Mouse (Mus musculus) T-helper 1 cell (primary cell): ENCODE data around the gene E130116L18Rik.
"Not testable (repeated sequence)": the region's sequence is repeated elsewhere in the genome, so short reads cannot be mapped to it uniquely, and the experiment has no call there.

Experiments
- in situ Hi-C: fragments of 300-600 bp; cut with MboI, MseI; formaldehyde crosslinking; loops from one replicate; pipeline ENCODE4 v1.15.1; 2025; ENCODE audit warnings: high pct_unique_total_duplicates

Gene E130116L18Rik

GRCm38 (mm10) chr5:25222752-25223702 is at the start of gene E130116L18Rik:
TSS of gene E130116L18Rik (minus strand) at chr5:25223153.
- in situ Hi-C loops, result no loop called here

GRCm38 (mm10) chr5:25268258-25268888 is 45.4 kb upstream of the E130116L18Rik start:
- in situ Hi-C loops, result loop anchor here (10.0 kb wide), 1 partner anchor 64 kb away; no protein-coding TSS in a partner anchor

GRCm38 (mm10) chr5:25262266-25262665 is 39.3 kb upstream of the E130116L18Rik start:
- in situ Hi-C loops, result loop anchor here (10.0 kb wide), 1 partner anchor 57 kb away; no protein-coding TSS in a partner anchor

- in situ Hi-C loops, result loop anchor here (10.0 kb wide), 1 partner anchor 57 kb away; no protein-coding TSS in a partner anchor
These were observed 38.5 kb upstream of the E130116L18Rik start for GRCm38 (mm10) chr5:25261452-25261851.

- in situ Hi-C loops, result no loop called here
These were observed 33.7 kb upstream of the E130116L18Rik start for GRCm38 (mm10) chr5:25256686-25257085.

GRCm38 (mm10) chr5:25254491-25254890 is 31.5 kb upstream of the E130116L18Rik start:
- in situ Hi-C loops, result no loop called here

- in situ Hi-C loops, result no loop called here
These were observed 30.0 kb upstream of the E130116L18Rik start for GRCm38 (mm10) chr5:25252825-25253544.

- in situ Hi-C loops, result no loop called here
These were observed 29.5 kb upstream of the E130116L18Rik start for GRCm38 (mm10) chr5:25252423-25252822.

GRCm38 (mm10) chr5:25247036-25247435 is 24.1 kb upstream of the E130116L18Rik start:
- in situ Hi-C loops, result no loop called here

- in situ Hi-C loops, result no loop called here
These were observed 23.5 kb upstream of the E130116L18Rik start for GRCm38 (mm10) chr5:25246473-25246865.

GRCm38 (mm10) chr5:25245806-25246472 is 23.0 kb upstream of the E130116L18Rik start:
- in situ Hi-C loops, result no loop called here

GRCm38 (mm10) chr5:25243101-25243500 is 20.1 kb upstream of the E130116L18Rik start:
- in situ Hi-C loops, result no loop called here

GRCm38 (mm10) chr5:25224377-25224776 is 1.4 kb upstream of the E130116L18Rik start:
- in situ Hi-C loops, result not testable (repeated sequence)

GRCm38 (mm10) chr5:25221604-25222003 is 1.3 kb downstream of the E130116L18Rik start, which contains the start of gene Galnt11:
TSS of gene Galnt11 (plus strand) at chr5:25221904.
- in situ Hi-C loops, result no loop called here

GRCm38 (mm10) chr5:25215006-25215405 is 7.9 kb downstream of the E130116L18Rik start:
- in situ Hi-C loops, result no loop called here

GRCm38 (mm10) chr5:25213216-25213615 is 9.7 kb downstream of the E130116L18Rik start:
- in situ Hi-C loops, result not testable (repeated sequence)

GRCm38 (mm10) chr5:25211872-25212271 is 11.1 kb downstream of the E130116L18Rik start:
- in situ Hi-C loops, result no loop called here

GRCm38 (mm10) chr5:25190521-25190920 is 32.4 kb downstream of the E130116L18Rik start:
- in situ Hi-C loops, result no loop called here

GRCm38 (mm10) chr5:25188802-25189201 is 34.2 kb downstream of the E130116L18Rik start:
- in situ Hi-C loops, result no loop called here

- in situ Hi-C loops, result no loop called here
These were observed 35.2 kb downstream of the E130116L18Rik start for GRCm38 (mm10) chr5:25187727-25188126.

- in situ Hi-C loops, result no loop called here
These were observed 38.4 kb downstream of the E130116L18Rik start for GRCm38 (mm10) chr5:25184594-25184993.
